Mouse (Mus musculus) adrenal gland, postnatal 4 days (tissue): ENCODE measurements at regions not wholly inside any gene's neighbourhood (a gene's known extent, or its start where the extent isn't known, plus 50 kb on each side); places are given as distances from the start of the nearest gene placed in this dataset.

ENCODE experiments used
- DNase-seq, 2 experiments: peaks; one replicate each; pipeline ENCODE4 v3.0.0; 2021 to 2022; ENCODE audit warnings: low spot score in 2 of 2, mixed read lengths in 2 of 2

DNA sequence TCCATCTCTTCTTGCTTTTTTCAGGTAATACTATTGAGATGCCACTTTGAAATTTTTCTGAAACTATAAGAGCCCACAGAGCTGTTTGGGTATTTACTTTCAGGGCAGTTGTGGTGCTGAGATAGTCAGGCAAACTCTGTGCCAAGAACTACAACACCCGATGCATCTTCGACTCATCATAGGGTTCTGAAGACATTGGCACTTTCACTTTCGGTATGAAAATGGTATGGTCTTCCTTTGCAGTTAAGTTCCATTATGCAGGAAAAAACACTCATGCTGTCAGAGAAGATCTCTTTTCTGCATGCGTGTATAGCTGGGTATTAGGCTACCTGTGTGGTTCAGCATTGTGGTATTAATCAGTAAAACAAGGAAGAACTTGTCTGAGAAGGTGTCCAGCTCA, 484.2 kb downstream of the Fat4 start:
- DNase-seq, result no peak

DNA sequence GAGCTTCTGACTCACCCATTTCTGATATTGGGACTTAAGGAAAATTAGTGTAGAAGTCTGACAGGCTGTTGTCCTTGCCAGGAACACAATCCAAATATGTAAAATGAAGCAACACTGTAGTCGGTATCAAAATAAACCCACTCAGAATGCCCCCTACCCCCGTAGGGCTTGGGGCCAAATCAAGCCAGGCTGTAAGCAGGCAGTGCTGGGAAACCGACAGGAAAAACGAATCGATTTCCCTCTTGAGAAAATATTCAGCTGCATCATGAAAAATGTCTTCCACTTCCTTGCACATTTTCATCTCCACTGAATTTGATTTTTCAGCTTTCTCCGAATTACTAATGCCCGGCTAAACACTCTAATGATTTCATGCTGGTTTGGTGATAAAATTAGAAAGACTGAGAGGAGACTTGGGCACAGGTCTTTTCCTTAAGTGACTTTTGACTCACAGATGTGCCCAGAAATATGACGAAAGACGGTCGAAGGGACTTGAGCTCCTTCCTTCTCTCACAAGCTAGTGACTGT, 485.7 kb downstream of the Fat4 start:
- no peak for DNase-seq

DNA sequence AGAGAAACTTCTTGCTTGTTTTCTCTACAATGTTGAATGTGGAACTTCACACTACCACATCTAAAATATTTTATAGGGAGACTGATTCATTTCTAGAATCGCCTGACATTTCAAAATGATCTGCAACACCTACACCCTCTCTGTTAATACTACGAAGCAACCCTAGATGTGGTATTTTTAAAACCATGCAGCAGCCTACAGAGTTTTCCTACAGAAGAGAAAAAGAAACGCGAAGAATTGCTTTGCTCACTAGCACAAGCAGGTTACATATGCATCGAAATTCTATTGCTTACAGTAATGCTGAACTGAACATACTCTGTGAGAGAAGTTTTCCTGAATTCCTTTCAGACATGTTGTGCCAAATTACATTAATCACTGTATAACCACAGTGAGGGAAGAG, 488.7 kb downstream of the Fat4 start:
- DNase-seq, result no peak

DNA sequence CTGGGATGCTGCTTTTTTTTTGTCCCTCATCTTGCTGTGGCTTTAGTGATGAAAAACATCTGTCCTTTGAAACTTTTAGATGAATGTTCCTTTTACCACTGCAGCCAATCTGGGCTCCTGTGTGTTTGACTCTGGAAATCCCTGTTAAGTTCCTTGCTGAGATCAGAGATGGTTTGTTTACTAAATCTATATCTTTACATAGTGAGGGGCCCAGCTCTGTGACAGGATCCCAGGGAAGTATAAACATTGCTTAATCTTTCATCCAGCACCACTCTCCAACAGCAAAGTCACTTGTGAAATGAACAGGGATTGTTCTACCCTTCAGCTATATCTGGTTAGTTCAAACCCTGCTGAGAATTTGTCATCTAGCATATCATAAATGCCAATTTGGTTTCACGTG, 501.8 kb downstream of the Fat4 start:
- DNase-seq, result no peak

DNA sequence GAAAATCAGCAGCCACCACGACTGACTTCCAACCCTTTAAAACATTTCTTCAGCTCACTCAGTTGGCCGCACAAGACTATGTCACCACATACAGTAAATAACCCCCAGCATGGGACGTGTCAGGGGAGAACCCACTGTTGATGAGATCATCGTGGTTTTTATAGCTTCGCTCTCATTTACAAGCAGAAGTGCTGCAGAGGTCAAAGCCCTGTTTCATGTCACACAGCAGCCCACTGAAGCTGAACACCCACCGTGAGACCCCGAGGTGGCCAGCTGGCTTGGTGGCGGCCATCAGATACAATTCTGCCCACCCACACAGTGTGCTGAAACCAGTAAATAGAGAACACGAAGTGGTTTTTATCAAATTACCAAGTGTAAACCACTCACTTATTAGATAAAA, 503.7 kb downstream of the Fat4 start:
- no peak for DNase-seq

DNA sequence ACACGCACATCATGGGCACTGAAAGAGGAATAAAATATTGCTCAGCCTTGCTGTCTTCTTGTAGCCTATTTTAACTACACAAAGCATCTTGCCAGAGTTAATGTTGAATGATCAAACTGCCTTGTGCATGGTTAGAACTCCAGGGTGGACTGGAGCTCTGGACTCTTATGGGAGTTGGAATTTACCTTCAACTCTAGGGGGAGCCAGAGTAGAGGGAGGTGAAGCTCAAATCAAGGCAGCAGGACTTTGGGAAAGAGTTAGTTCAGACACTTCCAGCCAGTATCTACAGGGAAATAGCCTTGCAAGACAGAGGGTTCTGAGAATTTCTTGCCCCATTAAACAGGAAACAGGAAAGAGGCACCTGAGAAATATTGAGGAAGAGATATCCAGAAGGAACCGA, 505.3 kb downstream of the Fat4 start:
- no peak for DNase-seq

DNA sequence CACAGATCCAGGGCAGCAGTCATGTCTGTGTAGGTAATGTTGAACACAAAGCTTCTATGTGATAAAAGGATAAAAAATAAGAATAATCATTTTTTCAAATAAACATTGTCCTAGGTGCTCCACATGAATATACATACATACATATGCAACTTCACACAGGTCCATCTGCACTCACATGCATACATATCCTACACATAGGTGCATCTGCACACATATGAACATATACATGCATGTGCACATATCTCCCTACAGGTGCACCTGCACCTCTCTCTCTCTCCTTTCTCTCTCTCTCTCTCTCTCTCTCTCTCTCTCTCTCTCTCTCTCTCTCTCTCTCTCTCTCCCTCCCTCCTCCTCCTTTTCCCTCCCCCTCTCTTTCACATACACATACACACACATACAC, 509.9 kb downstream of the Fat4 start:
- no peak for DNase-seq

DNA sequence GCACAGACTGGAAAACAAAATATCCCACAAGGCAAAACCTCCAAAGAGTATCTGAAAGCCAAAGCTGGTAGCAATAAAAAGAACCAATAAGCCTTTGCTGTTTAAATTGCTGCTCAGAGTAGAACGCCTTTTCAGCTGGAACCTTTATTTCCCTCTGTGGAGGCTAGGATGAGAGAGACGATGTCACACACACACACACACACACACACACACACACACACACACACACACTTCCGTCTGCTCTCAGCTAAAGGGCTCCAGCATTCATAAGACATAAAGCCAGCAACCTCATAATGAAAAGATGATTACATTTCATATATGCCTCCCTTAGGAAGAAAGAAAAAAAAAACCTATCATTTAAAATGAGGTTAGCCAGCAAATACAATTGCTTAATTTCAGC, 510.5 kb downstream of the Fat4 start:
- no peak for DNase-seq

DNA sequence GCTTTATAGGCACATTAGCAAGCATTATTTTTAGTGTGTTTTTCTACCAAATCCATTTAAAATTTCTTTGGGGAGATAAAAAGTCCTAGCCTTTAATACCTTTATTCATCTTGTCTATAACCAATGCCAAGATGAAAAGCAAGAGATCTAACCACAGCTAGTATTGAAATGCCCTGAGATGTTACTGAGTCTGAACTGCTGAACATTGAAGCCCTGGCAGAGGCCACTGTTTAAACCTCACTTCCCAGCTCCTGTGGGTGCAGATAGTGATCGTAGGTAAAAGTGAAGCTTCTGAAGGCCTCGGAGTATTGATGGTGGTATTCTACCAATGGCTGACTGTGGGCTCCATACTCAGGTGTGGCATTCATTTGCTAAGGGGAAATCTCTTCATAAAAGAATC, 510.9 kb downstream of the Fat4 start:
- DNase-seq, result no peak

DNA sequence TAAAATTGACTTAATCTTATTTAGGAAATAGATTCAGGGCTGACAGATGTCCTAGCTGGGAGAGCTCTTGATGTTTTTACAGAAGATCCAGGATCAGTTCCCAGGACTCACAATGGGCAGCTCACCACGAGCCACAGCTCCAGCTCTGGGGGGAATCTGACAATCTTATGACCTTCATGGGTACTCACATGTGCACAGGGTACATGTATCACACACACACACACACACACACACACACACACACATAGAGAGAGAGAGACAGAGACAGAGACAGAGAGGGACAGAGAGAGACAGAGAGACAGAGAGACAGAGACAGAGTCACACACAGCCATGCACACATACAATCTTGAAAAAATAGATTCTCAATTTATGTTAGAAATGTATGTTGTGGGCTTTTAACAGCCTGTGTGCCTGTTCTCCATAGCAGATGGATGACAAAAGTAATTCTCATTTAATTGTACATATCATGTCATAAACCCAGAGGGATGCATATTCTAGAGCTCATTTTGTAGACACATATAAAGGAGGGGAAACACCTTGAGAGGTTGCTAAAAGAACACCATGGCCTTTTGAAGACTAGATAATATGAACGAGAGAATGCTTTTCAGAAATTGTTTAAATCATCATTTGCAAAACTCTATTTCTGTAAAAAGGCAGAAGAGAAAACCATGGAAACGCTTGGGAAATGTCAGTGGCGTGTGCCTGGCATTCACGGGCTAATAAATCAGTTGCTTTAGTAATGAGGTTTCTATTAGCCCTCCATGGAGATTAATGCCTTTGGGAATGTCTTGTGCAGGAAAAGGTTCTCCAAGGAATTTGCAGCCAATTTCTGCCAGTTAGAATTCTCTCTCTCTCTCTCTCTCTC, 538.3 kb downstream of the Fat4 start:
- DNase-seq, result no peak

DNA sequence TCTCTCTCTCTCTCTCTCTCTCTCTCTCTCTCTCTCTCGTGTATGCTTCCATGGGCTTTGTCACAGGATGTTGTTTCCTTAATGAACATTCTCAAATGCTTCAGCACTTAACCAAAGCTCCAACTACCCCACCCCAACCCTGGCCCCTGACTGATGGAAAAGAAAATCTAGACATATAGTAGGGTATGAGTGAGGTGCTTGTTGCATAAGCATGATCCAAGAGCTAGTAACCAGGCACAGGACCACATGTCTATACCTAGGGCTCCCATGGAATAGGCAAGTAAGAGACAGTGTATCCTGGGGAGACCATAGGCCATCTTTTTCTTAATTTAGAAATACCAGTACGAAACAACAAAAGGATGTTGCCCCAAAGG, 538.9 kb downstream of the Fat4 start:
- no peak for DNase-seq

DNA sequence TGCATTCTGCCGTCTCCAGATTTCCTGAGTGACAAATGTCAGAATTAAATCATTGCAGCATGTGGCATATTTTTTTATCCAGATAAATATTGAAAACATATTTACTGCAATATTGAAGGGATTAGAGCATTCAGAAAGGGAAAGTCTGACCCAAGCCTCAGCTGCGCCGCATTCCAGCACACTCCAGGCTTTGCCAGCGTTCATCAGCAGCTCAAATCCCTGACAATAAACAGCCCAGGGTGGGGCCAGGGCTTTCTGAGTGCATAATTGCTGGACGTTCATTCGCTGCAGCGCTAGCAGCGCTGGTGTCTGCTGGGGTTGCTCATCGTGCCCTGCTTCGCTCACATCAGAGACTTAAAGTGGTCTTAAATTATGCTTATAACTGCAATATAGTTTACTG, 556.6 kb downstream of the Fat4 start:
- DNase-seq, result no peak

DNA sequence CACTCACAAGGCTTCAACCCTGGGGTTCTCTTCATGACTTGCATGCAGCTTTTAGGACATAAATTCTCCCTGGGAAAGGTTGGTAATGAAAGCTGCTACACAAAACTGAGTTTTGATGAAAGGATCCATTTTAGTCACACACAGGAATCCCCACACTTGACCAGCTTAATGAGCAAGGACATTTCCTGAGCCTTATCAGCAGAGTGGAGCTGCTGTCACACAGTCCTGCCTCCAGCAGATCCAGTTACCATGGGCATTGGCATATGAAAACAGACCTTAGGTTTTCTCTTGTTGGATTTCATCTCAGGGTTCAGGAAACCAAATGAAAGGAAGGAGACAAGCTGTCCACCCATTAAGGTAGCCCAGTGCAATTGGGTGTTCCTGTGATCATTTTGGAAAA, 568.9 kb downstream of the Fat4 start:
- DNase-seq, result no peak

DNA sequence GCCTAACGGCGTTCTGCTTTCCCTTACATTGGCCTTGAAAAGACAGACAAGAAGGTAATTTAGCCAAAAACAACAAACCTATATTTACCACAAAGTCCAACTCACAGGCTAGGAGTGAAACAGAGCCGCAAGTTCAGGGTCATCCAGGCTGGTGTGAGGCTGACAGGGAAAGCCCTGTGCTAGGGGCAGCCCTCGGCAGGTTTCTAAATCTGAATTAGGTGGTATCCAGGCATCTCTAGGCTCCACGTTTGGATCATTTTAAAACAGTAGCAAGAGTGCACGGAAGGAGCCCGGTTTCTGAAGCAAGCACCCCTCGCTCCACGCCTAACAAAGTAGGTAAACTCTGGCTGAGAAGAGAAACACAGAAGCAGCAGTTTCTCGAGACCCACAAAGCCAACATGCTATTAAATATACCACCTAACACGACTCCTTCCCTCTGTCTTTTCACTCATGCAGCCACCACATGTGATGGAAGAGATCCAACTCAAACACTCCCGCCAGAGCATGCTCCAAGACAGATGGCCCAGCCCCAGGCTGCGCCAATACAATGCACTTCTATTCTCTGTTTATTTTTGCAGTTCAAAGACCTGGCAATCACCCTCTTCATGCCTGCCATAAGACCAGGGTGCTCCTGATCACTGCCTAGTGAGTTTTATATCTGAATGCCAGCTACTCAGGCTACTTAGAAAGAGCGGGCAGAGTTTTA, 573.6 kb downstream of the Fat4 start:
- DNase-seq, result no peak

DNA sequence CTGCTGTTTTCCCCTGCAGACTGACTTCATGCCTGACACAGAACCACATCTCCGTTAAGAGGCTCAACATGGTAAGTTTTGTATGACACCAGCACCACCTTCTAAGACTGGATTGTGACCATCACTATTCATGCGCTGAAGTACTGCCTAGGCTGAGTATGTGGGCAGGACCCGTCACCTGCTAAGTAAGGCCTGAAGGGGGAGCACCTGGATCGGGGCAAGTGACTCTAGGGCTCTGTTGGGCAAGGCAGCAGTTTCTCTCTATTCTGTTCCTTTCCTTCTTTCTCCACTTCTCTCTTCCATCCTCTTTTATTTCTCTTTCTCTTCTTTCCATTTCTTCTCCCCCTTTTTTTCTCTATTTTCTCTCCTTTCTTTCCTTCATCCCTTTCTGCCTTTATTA, 574.8 kb downstream of the Fat4 start:
- no peak for DNase-seq

DNA sequence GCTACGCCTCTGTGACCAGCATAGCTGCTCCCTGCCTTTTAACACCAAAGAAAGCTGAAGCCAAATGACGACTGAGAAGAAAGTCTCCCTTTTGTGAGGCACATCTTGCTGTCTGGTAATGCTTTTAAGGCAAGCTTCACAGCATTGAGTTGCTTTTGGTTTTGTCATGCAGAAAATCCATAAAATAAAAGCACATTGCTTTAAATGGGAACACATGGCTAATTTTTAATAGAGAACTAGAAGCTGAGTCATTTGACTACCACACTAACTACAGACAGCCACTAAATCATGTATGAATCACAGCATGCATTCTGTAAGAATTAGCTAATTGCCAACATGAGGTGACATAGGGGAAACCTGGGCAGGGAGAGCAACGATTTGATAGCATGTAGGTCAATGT, 579.1 kb downstream of the Fat4 start:
- no peak for DNase-seq

DNA sequence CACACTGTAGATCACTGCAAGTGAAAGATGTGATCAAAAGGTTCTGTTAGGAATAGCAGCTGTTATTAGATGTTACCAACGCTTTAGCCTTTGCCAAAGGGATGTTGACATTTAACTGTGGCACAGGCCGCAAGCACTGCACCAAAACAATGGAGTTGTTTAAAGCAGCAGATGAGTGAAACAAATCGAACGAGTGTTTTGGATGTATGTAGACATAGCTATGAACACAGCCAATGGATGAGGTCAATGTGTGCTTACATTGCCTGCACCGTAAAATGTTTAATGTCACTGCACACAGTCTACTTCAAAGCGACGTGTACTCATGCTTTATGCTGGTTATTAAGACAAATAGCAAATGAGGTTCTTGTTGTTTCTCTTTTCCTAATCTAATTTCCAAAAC, 602.7 kb downstream of the Fat4 start:
- DNase-seq, result no peak

DNA sequence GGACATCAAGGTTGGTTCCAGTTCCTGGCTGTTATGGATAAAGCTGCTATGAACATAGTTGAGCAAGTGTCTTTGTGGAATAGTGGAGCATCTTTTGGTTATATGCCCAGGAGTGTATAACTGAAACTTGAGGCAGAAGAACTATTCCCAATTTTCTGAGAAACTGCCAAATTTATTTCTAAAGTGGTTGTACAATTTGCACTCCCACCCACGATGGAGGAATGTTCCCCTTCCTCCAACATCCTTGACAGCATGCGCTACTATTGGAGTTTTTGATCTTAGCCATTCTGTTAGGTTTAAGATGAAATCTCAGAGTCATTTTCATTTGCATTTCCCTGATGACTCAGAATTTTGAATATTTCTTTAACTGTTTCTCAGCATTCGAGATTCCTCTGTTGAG, 607.6 kb downstream of the Fat4 start:
- no peak for DNase-seq

DNA sequence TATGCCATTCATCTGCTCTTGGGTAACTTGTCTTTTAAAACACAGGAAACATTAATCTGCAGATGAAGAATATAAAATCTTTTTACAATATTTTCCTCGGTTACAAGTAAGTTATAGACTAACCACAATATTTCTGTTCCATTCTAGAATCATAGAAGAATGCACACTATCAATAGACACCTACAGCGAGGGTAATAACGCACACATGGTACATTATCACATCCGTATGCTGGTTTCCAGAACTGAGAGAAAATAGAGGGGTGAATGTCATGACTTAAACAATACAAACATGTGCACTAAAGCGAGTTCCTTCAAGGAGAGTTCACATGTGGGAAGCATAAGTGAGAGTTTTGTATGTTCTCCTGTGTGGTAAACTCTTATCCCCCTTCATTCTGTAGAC, 641.3 kb downstream of the Fat4 start:
- DNase-seq, result no peak

DNA sequence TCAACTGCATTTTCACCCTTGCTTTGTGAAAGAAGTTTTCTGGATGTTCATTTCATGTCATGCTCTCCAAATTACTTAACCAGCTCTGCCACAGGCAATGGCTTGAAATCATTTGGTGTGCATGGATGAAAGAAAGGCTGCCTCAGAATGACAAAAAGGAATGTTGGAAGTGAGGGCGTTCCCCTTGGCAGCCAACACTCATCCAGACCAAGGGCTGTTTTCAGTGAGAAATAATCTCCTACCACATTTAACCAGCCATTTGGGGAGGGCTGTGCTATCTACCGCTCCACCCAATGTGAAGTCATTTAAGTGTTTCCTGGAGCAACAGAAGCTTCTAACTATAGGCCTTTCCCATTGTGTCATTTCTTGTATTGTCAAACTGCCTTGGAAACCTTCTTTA, 650.8 kb downstream of the Fat4 start:
- DNase-seq, result no peak

DNA sequence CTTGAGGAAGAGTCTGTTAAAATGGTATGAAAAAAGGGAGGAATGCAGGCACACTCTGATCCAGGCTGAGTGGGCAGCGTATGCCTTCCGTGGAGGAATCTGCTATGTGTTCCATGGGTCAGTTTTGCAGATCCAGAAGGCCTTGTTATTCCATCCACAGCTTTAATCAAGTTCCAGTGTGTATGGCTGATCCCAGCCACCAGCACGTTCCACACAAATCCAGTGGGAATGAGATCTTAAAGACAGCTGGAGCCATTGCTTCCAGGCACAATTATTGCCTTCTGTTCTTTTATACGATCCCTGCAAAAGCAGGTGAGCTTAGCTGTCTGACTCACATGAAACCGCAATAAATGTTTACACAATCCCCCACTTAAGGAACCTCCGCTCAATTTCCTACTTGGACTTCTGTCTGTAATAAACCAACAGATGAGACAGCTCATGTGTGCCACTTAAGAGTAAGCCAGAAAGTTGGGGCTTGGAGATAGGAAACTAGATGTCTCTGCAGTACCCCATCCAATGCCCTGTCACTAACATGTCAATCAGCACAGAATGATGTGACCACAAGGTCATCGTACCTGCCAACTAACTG, 653.9 kb downstream of the Fat4 start:
- DNase-seq, result no peak

DNA sequence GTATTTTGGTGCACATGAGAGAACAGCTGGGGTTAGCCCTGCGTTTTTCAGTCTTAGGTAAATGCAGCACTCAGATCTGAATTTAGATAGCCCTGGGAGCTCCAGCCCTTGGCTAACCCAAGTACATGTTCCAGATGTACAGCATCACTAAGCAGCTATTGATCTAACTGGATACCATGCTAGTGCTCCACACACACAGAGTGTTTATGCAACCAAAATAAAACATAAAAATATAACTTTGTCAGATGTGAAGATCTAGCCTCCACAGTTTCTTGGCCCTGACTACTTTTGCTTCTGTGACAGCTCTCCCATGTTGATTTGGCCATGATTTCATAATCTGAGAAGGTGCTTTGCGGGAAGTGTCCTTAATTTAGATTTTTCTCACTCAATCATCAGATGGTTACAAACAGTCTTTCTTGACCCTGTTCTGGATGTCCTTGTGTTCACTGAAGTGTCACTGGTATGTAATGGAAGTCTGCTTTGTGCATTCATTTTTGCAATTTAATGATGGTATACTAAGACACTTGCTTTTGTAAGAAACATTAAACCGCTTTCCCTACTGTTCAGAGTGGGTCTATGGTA, 672.8 kb downstream of the Fat4 start:
- DNase-seq, result no peak
